Mouse (Mus musculus) 416B (cell line): ENCODE results near the gene AW209491.

Experiments used
- DNase-seq: peaks from one replicate; pipeline ENCODE4 v3.0.0; 2011; ENCODE audit warnings: low read depth

AW209491 gene

DNA sequence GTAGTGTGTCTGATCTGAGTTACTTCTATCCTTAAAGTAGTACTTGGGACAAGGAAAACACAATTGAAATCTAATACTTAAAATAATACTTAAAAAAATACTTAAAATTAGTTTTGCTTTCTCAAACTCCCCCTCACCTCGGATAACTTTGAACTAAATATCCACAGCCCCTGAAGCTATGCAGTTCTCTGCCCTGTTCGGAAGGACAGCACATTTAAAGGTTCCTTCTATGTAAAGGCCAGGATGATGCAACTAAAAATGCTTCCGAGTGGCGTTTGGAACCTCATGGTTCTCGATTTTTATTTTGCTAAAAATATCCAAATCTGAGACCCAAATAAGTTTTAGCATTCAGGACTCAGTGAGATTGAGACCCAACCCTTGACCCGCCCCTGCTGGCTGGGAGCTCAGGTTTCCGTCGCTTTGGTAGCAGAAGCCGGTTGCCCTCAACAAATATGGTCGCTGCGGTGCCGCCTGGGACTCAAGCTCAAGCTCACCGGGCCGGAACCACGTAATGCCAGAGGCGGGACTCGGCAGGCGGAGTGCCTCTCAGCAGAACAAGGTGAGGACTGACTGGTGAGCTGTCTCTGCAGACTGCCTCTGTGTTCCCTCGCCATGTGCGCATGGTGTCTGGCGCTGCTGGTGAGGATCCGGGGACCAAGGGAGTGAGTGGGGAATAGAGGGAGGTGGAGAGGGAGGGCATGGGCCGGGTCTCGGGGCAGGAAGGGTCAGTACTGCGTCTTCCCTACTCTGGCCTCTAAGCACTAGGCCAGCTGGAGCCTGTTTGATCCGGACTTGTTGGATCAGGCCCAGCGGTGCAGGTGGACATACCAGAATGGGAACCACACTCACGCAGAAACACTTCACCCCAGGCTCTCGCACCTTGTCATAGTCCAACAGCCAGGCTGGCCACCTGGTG, at the start of gene AW209491:
Gene AW209491, plus strand, starts transcription at position 429 of the 916 bp plus-strand sequence.
- DNase-seq = peak; percentile 96

DNA sequence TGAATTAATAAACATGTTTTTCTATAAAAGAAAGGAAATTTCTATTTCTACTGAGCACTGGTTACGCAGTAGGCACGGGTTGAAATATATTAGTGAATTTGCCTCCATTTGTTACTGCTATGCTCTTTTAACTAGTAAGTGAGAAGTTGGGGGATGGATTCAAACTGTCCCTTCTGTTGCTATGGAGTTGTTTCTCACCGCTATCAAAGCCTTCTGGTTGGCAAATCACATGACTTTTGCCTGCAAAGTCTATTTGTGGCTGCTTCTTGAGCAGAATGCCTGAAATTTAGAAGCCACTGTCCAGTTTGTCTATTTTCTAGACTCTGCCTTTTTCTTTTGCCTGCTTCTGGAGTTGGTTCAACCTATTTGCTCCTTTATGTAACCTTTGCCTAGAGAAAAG, 49.6 kb upstream of the AW209491 start:
- DNase-seq = no peak

DNA sequence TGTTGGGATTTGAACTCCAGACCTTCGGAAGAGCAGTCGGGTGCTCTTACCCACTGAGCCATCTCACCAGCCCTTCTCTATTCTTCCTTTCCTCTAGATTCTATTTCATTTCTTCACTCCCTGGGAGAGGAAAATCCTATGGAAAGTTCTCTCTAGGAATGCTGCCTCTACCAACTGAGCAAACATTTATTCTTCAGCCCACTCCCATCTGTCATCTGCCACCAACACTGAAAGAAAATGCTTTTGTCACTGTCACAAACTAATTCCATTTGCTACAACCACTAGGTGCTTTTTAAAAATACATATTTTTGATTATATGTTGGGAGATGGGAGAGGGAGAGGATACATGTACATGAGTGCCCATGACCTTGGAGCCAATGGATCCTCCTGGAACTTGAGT, 27.2 kb upstream of the AW209491 start:
- DNase-seq = no peak

DNA sequence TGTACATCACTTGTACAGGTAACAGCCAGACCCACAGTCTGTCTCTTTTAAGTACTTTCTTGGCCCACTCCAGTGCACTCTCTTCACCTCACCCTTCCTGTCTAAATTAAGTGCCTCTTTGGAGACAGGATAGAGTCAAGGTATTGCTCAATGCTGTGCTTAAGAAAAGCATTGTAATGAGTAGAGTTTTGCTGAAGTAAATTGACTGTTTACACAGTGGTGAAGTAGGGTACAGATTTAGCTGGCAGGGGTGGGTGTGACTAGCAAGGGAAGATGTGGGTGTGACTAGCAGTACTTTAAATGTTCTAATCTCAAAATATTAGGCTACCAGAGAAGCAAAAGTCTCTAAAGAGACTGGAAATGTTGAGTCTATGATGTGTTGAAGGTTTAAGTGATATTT, 22.3 kb upstream of the AW209491 start:
- no peak for DNase-seq

DNA sequence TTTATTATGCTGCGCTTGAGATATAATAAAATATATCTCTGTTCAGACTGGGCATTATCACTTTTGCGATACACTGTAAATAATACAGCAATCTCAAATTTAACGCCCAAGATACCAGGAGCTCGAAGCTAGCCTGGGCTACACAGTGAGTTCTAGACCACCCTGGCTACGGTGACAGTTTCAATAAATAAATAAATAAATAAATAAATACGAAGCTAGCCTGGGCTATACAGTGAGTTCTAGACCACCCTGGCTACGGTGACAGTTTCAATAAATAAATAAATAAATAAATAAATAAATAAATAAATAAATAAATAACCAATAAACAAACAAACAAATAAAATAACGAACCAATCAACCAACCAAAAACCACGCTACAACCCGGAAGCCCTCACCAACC, 17.5 kb upstream of the AW209491 start:
- DNase-seq = no peak

DNA sequence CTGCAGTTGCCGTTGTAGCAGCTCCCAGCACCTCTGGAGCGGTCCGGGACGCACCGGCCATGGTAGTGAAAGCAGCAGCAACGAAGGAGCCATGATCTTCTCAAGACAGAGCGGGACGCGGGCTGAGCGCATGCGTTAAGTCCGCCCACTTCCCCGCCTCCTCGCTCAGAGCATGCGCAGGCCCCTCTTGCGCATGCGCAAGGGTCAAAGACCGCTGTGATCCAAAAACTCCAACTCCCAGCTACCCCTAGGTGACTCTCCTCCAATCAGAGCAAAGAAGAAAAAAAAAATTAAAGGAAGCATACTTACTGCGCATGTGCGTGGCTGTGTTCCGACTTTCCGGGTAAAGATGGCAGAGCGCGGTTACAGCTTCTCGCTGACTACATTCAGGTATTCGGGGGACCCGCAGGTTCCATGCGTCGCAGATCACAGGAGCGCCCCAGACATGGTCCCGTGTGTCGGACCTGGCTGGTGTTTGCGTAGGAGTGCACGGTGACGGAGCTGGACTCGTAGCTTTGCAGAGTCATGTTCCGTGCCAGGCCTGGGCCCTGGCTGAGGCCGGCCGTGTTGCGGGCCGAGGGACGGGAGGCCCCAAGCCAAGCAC, 16.9 kb upstream of the AW209491 start, which contains the start of the genes Mrpl32 and Psma2:
Gene Mrpl32, minus strand, starts transcription at position 240 of the 604 bp plus-strand sequence.
Gene Psma2, plus strand, starts transcription at position 315 of the 604 bp plus-strand sequence.
- DNase-seq = peak; percentile 99

DNA sequence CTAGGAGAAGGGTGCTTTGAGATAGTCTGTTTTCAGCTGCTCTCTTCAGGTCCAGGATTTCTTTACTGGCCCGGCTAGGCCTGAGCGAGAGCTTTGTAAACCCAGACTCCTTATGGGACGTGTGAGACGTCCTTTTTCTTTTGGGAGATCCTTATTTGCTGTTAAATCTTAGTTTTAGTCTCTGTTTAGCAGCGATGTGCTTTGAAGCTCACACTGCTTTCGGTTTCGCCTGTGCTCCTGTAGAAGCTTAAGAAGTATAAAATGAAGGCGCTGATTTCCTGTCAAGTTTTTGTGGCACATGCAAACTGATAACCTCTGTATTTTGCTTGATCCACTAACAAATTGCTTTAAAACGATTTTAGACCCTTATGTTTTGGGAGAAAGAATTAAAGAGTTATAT, 16.4 kb upstream of the AW209491 start:
- DNase-seq = peak; percentile 51

DNA sequence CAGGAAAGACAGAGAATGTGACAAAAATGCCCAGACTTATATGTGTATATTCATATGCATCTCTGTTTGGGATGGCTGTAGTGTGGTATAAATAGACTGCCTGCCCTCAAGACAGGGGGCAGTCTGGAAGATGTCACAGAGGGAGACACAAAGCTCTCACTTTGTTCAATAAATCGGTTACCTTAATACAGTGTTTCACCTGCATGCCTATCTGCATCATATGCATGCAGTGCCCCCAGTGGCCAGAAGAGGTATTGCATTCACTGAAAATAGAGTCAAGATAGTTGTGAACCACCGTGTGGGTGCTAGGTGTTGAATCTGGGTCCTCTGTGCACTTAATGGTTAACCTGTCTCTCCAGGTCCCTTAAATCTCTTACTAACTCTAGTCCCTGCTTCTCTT, 11.2 kb upstream of the AW209491 start:
- peak; percentile 47 for DNase-seq

DNA sequence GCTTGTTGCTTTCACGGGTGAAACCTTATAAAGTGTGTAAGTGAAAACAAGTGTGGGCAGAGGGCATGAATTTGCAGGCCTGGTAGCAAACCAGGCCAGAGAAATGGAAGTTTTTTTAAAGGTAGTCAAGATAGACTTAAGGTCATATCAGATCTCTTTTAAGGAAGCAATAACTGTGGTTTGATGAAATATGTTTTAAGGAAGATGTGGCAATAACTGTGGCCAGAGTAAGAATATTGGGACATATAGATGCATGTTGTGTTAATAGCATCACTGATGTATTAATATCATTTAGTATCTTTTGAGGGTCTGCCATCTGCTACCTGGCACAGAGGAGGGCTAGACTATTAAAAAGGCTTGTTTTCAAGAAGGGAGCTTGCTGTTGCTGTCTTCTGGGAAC, 10.0 kb downstream of the AW209491 start:
- peak; percentile 76 for DNase-seq

DNA sequence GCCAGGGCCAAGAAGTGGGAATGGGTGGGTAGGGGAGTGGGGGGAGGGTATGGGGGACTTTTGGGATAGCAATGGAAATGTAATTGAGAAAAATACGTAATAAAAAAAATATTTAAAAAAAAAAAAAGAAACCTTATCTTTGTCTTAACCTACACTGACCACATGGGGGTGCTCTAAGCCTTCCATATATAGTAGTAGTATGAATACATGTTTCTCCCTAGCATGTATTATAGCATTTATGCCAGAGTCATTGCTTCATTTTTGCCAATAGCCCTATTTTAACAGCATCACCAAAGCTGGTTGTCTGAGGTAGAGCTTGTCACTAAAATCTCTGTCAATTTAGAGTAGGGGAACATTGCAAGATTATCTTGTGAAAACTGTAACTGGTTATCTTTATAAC, 19.3 kb downstream of the AW209491 start:
- peak; percentile 59 for DNase-seq

DNA sequence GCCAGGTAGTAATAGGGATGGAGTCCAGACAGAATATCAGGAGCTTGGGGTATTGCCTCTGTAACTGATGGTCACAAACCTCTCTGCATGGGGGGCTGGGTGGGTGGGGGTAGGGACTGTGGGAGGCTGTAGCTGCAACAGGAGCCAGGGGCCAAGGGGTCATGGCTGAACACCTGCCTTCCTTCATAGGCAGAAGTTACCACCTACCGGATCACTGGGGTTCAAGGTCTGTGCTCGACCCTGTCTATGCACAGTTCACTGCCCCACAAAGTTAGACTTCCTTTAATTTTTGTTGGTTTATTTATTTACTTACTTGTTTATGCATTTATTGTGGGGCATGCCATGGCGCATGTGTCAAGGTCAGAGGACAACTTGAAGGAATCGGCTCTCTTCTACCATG, 37.2 kb downstream of the AW209491 start:
- DNase-seq = no peak

DNA sequence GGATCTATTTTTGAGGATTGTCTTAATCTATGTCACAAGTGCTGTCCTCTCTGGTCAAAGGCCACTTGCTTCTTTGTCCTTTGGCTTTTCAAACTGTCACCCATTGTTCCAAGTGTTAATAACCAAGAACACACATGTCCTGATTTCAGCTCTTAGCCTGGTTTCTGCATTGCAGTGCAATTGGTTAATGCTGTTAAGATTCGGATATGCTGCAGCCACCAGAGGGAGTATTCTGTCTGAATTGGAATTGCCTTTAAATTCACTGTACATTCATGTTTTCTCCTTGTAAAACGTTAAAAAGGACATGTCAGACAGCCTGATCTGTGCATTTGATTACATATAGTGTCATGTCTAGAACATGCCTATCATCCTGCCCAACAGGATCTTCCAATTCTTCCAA, 40.4 kb downstream of the AW209491 start:
- DNase-seq = peak; percentile 24
